In genomic region chr2:124563759-124564158, GRCm38 (mm10) we compare ENCODE assay signal across 13 mouse cellular contexts.
"Had no signal": no experiment of that assay in that cellular context is flagged by ENCODE, and none has a peak within 500 bp of the region (broad histone marks: within the 10 kb centered on the region; RNA-seq: fewer than 3 reads in every experiment).

No protein-coding gene starts in this region.

- H3K4me1 ChIP-seq: limb, embryonic 13.5 days had no signal

- H3K27me3 ChIP-seq: limb, embryonic 13.5 days; neural tube, embryonic 15.5 days had no signal

- H3K4me3 ChIP-seq: limb, embryonic 13.5 days; myocyte; neural tube, embryonic 15.5 days had no signal

- DNase-seq: kidney, adult 8-10 months; kidney, postnatal 25 days; layer of hippocampus, postnatal 36 days; lung, adult 18-20 months; midbrain, embryonic 14.5 days; right cerebral cortex, adult 18-20 months; right cerebral cortex, postnatal 25 days; thymus, postnatal 25 days had no signal

- H3K36me3 ChIP-seq: limb, embryonic 13.5 days; neural tube, embryonic 15.5 days had no signal

- H3K27ac ChIP-seq: limb, embryonic 13.5 days; liver, embryonic 14.5 days; neural tube, embryonic 15.5 days; stomach, postnatal 0 days had no signal
